Mouse (Mus musculus): Measurements from ENCODE around the gene Fbxw13. TPM values are rescaled to one million over a fixed set of nuclear protein-coding genes. Genes with fewer than 3 reads are reported as not detected.
"Not testable (repeated sequence)": the region's sequence is repeated elsewhere in the genome, so short reads cannot be mapped to it uniquely, and the experiment has no call there.

The Fbxw13 gene
- polyA plus RNA-seq (2014; fragmentation: Nextera tagmentation; extraction: Ambion mirVana), result not detected in 2 replicates

DNA sequence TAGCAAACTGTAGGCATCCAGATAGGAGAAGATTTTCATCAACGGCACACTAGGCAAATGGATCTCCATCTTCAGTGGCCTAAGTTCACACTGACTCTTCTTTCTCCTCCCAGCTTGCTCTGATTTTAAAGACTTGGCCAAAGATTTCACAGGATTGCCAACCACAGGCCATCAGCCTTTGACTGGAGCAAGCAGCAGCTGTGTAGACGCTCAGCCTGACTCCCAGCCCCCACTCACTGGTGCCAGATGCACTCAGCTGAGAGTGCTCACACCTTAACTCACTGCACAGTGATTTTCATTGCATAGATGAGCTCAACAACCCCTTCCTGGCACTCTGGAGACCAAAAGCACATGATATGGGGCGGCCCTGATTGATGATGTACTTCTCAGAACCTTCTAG lies at the start of gene Fbxw13:
Gene Fbxw13, minus strand, starts transcription at position 101 of the 400 bp plus-strand sequence.
- H3K4me1 ChIP-seq (replicated peaks; ENCODE audit: control insufficient read depth, insufficient read depth, low read length); H3K9me3 ChIP-seq (ENCODE audit: control insufficient read depth, low read length); H3K27ac ChIP-seq; DNase-seq (ENCODE audit: low spot score); H3K4me2 ChIP-seq (replicated peaks); H3K4me3 ChIP-seq (replicated peaks; ENCODE audit: low read length); ATAC-seq (ENCODE audit: low FRiP score); H3K36me3 ChIP-seq (replicated peaks; ENCODE audit: control insufficient read depth, insufficient read depth); H3K9ac ChIP-seq; H3K27me3 ChIP-seq (ENCODE audit: control insufficient read depth, insufficient read depth, low read length): not testable (repeated sequence)
- WGBS, result 78% methylated on average over 3 of the region's 3 CpGs

DNA sequence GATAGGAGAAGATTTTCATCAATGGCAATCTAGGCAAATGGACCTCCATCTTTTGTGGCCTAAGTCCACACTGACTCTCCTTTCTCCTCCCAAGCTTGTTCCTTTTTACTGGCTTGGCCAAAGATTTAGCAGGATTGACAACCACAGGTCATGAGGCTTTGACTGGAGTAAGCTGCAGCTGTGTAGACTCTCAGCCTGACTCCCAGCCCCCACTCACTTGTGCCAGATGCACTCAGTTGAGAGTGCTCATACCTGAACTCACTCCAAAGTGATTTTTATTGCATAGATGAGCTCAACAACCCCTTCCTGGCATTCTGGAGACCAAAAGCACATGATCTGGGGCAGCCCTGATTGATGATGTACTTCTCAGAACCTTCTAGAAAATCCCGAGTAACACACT lies 38.9 kb upstream of the Fbxw13 start, which contains the start of gene Fbxw20:
Gene Fbxw20, minus strand, starts transcription at position 101 of the 400 bp plus-strand sequence.
- no peak within 1 kb of the TSS for H3K9ac ChIP-seq
- DNase-seq (ENCODE audit: low spot score), result no peak
- H3K36me3 ChIP-seq (replicated peaks; ENCODE audit: control insufficient read depth, insufficient read depth), result no peaks in the 10 kb centered on the region
- no peaks in the 10 kb centered on the region for H3K4me1 ChIP-seq (replicated peaks; ENCODE audit: control insufficient read depth, insufficient read depth, low read length)
- 100% methylated on average over 1 of the region's 1 CpGs for WGBS
- no peak within 1 kb of the TSS for H3K4me3 ChIP-seq (replicated peaks; ENCODE audit: low read length)
- H3K9me3 ChIP-seq (ENCODE audit: control insufficient read depth, low read length), result no peaks in the 10 kb centered on the region
- no peak for ATAC-seq (ENCODE audit: low FRiP score)
- H3K27ac ChIP-seq, result no peak within 1 kb of the TSS
- no peak within 1 kb of the TSS for H3K4me2 ChIP-seq (replicated peaks)
- no peaks in the 10 kb centered on the region for H3K27me3 ChIP-seq (ENCODE audit: control insufficient read depth, insufficient read depth, low read length)

GRCm38 (mm10) chr9:109218449-109218848 lies 22.7 kb upstream of the Fbxw13 start:
- 69% methylated on average over 6 of the region's 6 CpGs for WGBS
- no peaks in the 10 kb centered on the region for H3K9me3 ChIP-seq (ENCODE audit: control insufficient read depth, low read length)
- H3K4me2 ChIP-seq (replicated peaks), result no peak overlapping the region
- H3K9ac ChIP-seq, result no peak overlapping the region
- no peaks in the 10 kb centered on the region for H3K4me1 ChIP-seq (replicated peaks; ENCODE audit: control insufficient read depth, insufficient read depth, low read length)
- no peak overlapping the region for H3K4me3 ChIP-seq (replicated peaks; ENCODE audit: low read length)
- no peak for ATAC-seq (ENCODE audit: low FRiP score)
- no peaks in the 10 kb centered on the region for H3K36me3 ChIP-seq (replicated peaks; ENCODE audit: control insufficient read depth, insufficient read depth)
- no peaks in the 10 kb centered on the region for H3K27me3 ChIP-seq (ENCODE audit: control insufficient read depth, insufficient read depth, low read length)
- H3K27ac ChIP-seq, result no peak overlapping the region
- DNase-seq (ENCODE audit: low spot score), result no peak

DNA sequence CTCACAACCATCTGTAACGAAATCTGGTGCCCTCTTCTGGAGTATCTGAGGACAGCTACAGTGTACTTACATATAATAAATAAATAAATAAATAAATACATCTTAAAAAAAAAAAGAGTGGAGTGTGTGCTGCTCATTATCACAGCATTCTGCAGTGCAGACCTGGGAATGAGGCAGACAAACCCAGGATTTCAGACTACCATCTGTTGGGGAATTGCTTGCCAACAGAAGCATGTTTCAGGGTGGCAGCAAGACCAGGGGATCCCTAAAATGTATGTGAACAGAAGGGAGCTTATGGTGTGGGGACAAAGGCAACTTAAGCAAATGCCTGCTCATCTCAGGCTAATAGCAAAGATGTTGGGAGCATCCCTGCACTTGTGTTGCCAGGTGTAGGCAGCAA lies 5.6 kb upstream of the Fbxw13 start:
- not testable (repeated sequence) for ATAC-seq (ENCODE audit: low FRiP score); H3K27ac ChIP-seq; H3K4me3 ChIP-seq (replicated peaks; ENCODE audit: low read length); H3K4me1 ChIP-seq (replicated peaks; ENCODE audit: control insufficient read depth, insufficient read depth, low read length); H3K4me2 ChIP-seq (replicated peaks); DNase-seq (ENCODE audit: low spot score); H3K9me3 ChIP-seq (ENCODE audit: control insufficient read depth, low read length); H3K9ac ChIP-seq; H3K27me3 ChIP-seq (ENCODE audit: control insufficient read depth, insufficient read depth, low read length); H3K36me3 ChIP-seq (replicated peaks; ENCODE audit: control insufficient read depth, insufficient read depth)
- 78% methylated on average over 1 of the region's 1 CpGs for WGBS

GRCm38 (mm10) chr9:109200349-109200748 lies 4.6 kb upstream of the Fbxw13 start:
- 97% methylated on average over 1 of the region's 1 CpGs for WGBS
- Histone ChIP-seq H3K9ac (no peak overlapping the region), H3K27me3 (ENCODE audit: control insufficient read depth, insufficient read depth, low read length) (no peaks in the 10 kb centered on the region), H3K4me1 (replicated peaks; ENCODE audit: control insufficient read depth, insufficient read depth, low read length) (no peaks in the 10 kb centered on the region), H3K9me3 (ENCODE audit: control insufficient read depth, low read length) (no peaks in the 10 kb centered on the region), H3K27ac (no peak overlapping the region), H3K4me2 (replicated peaks) (no peak overlapping the region), H3K4me3 (replicated peaks; ENCODE audit: low read length) (no peak overlapping the region), H3K36me3 (replicated peaks; ENCODE audit: control insufficient read depth, insufficient read depth) (no peaks in the 10 kb centered on the region)
- ATAC-seq (ENCODE audit: low FRiP score) (no peak), DNase-seq (ENCODE audit: low spot score) (no peak)

DNA sequence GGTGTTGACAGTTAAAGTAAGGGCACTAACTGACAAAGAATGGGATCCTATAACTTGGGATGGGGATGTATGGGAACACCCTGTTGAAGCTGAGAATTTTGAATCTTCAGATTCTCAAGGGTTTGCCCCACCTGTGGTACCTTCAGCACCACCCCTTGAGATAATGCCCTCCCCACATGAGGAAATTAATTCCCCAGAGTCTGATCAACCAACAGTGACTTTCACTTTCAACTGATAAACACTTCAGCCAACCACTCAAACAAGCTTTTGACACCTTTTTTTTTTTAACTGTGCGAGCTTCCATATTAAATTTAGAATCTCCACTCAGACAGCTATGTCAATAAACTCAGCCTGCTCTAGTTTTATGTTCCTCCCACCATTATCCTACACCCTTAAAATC lies 3.6 kb upstream of the Fbxw13 start:
- no peaks in the 10 kb centered on the region for H3K36me3 ChIP-seq (replicated peaks; ENCODE audit: control insufficient read depth, insufficient read depth)
- H3K4me3 ChIP-seq (replicated peaks; ENCODE audit: low read length), result no peak overlapping the region
- no peak overlapping the region for H3K27ac ChIP-seq
- no peaks in the 10 kb centered on the region for H3K9me3 ChIP-seq (ENCODE audit: control insufficient read depth, low read length)
- no peak for DNase-seq (ENCODE audit: low spot score)
- no peaks in the 10 kb centered on the region for H3K27me3 ChIP-seq (ENCODE audit: control insufficient read depth, insufficient read depth, low read length)
- no peak overlapping the region for H3K9ac ChIP-seq
- ATAC-seq (ENCODE audit: low FRiP score), result no peak
- 93% methylated on average over 1 of the region's 1 CpGs for WGBS
- H3K4me2 ChIP-seq (replicated peaks), result no peak overlapping the region
- H3K4me1 ChIP-seq (replicated peaks; ENCODE audit: control insufficient read depth, insufficient read depth, low read length), result no peaks in the 10 kb centered on the region

GRCm38 (mm10) chr9:109177208-109177607 lies 18.6 kb downstream of the Fbxw13 start:
- 0 out of 2 replicates have a peak, but pooled peaks cover 8% of the 10 kb centered on the region for H3K9me3 ChIP-seq (ENCODE audit: control insufficient read depth, low read length)
- DNase-seq (ENCODE audit: low spot score) (no peak), ATAC-seq (ENCODE audit: low FRiP score) (no peak)
- H3K9ac ChIP-seq, result no peak overlapping the region
- WGBS, result 78% methylated on average over 1 of the region's 1 CpGs
- no peaks in the 10 kb centered on the region for H3K4me1 ChIP-seq (replicated peaks; ENCODE audit: control insufficient read depth, insufficient read depth, low read length)
- H3K27ac ChIP-seq, result no peak overlapping the region
- H3K36me3 ChIP-seq (replicated peaks; ENCODE audit: control insufficient read depth, insufficient read depth), result no peaks in the 10 kb centered on the region
- H3K27me3 ChIP-seq (ENCODE audit: control insufficient read depth, insufficient read depth, low read length), result no peaks in the 10 kb centered on the region
- H3K4me3 ChIP-seq (replicated peaks; ENCODE audit: low read length), result no peak overlapping the region
- no peak overlapping the region for H3K4me2 ChIP-seq (replicated peaks)

DNA sequence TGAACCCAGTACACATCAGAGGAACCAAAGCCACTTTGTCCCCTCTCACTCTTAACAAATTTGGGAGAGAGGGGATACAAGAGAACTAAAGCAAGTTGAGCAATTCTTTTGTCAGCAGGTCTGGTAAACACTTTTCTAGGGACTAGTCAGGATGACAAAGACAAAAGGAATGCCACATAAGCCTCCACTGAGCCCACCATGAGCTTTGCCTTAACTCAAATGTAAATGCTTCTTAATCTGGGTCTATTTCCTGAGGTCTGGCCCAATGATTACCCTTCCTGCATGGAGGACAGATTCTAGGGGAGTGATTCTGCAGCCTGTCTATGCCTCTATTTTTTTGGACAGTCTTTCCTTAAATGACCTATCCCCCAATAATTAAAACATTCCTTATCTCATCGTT lies 19.5 kb downstream of the Fbxw13 start:
- Histone ChIP-seq H3K27ac (no peak overlapping the region), H3K4me2 (replicated peaks) (no peak overlapping the region), H3K9ac (no peak overlapping the region), H3K36me3 (replicated peaks; ENCODE audit: control insufficient read depth, insufficient read depth) (no peaks in the 10 kb centered on the region), H3K9me3 (ENCODE audit: control insufficient read depth, low read length) (0 out of 2 replicates have a peak, but pooled peaks cover 8% of the 10 kb centered on the region), H3K27me3 (ENCODE audit: control insufficient read depth, insufficient read depth, low read length) (no peaks in the 10 kb centered on the region), H3K4me3 (replicated peaks; ENCODE audit: low read length) (no peak overlapping the region), H3K4me1 (replicated peaks; ENCODE audit: control insufficient read depth, insufficient read depth, low read length) (no peaks in the 10 kb centered on the region)
- DNase-seq (ENCODE audit: low spot score), result no peak
- ATAC-seq (ENCODE audit: low FRiP score), result no peak
- 93% methylated on average over 1 of the region's 1 CpGs for WGBS

DNA sequence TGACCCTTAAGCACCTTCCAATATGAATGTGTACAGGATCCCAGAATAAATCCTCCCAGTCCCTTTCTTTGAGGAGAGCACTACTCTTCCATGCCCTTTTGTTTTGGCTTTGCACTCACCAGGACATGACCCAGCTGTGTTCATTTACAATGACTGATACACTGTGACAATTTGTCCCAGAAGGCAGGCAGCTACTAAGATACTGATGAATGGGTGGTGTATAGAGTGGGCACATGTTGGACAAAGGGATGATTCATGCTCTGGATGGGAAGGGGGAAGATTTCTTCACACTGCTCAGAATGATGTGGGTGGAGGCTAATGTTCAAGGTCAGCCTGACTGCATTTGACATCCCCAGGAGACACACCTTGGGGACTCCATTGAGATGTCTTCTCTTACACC lies 28.5 kb downstream of the Fbxw13 start:
- no peaks in the 10 kb centered on the region for H3K4me1 ChIP-seq (replicated peaks; ENCODE audit: control insufficient read depth, insufficient read depth, low read length)
- H3K9ac ChIP-seq, result no peak overlapping the region
- H3K27me3 ChIP-seq (ENCODE audit: control insufficient read depth, insufficient read depth, low read length), result no peaks in the 10 kb centered on the region
- no peaks in the 10 kb centered on the region for H3K36me3 ChIP-seq (replicated peaks; ENCODE audit: control insufficient read depth, insufficient read depth)
- H3K9me3 ChIP-seq (ENCODE audit: control insufficient read depth, low read length), result peaks cover 4% of the 10 kb centered on the region; the same call in 1 of the 2 replicates
- H3K27ac ChIP-seq, result no peak overlapping the region
- H3K4me3 ChIP-seq (replicated peaks; ENCODE audit: low read length), result no peak overlapping the region
- ATAC-seq (ENCODE audit: low FRiP score) (no peak), DNase-seq (ENCODE audit: low spot score) (no peak)
- H3K4me2 ChIP-seq (replicated peaks), result no peak overlapping the region

GRCm38 (mm10) chr9:109161941-109162340 lies 33.8 kb downstream of the Fbxw13 start, which contains the start of gene Fbxw21:
Fbxw21 (minus strand) TSS chr9:109162041.
- H3K4me3 ChIP-seq (replicated peaks; ENCODE audit: low read length), result no peak within 1 kb of the TSS
- no peak within 1 kb of the TSS for H3K4me2 ChIP-seq (replicated peaks)
- H3K9me3 ChIP-seq (ENCODE audit: control insufficient read depth, low read length), result no peaks in the 10 kb centered on the region
- DNase-seq (ENCODE audit: low spot score) (no peak), ATAC-seq (ENCODE audit: low FRiP score) (no peak)
- H3K9ac ChIP-seq, result no peak within 1 kb of the TSS
- H3K27ac ChIP-seq, result no peak within 1 kb of the TSS
- WGBS, result 85% methylated on average over 3 of the region's 3 CpGs
- no peaks in the 10 kb centered on the region for H3K27me3 ChIP-seq (ENCODE audit: control insufficient read depth, insufficient read depth, low read length)
- H3K36me3 ChIP-seq (replicated peaks; ENCODE audit: control insufficient read depth, insufficient read depth), result no peaks in the 10 kb centered on the region
- H3K4me1 ChIP-seq (replicated peaks; ENCODE audit: control insufficient read depth, insufficient read depth, low read length), result no peaks in the 10 kb centered on the region
